Mouse (Mus musculus) mouse trophoblast stem cell (cell line): Measurements from ENCODE around the gene Prr5l.

Experiments
- in situ Hi-C, 2 experiments: fragments of 300-500 bp; cut with MseI, MboI; formaldehyde crosslinking; loops; 2 replicates in 1 of 2; 3 replicates in 1 of 2; pipeline ENCODE4 v1.15.1; 2025

The Prr5l gene

DNA sequence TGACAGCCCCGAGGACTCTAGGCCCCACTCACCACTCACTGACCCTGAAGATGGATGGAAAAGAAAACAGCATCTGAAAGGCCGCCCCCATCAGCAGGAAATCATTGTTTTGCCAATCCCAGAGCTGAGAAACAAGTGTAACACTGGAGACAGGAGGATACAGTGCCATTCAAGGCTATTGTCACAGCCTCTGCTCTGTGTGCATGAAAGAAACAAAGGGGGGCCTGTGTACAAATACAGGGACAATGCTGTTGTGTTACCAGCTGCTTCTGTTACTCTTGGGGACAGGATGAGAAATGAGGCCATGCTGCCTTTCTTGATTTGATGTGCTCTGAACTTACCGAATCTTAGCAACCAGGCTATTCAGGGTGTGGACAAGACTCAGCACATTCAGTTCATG lies at the start of gene Prr5l:
Gene Prr5l, minus strand, starts transcription at position 30 of the 400 bp plus-strand sequence.
- in situ Hi-C loops = no loop called here

DNA sequence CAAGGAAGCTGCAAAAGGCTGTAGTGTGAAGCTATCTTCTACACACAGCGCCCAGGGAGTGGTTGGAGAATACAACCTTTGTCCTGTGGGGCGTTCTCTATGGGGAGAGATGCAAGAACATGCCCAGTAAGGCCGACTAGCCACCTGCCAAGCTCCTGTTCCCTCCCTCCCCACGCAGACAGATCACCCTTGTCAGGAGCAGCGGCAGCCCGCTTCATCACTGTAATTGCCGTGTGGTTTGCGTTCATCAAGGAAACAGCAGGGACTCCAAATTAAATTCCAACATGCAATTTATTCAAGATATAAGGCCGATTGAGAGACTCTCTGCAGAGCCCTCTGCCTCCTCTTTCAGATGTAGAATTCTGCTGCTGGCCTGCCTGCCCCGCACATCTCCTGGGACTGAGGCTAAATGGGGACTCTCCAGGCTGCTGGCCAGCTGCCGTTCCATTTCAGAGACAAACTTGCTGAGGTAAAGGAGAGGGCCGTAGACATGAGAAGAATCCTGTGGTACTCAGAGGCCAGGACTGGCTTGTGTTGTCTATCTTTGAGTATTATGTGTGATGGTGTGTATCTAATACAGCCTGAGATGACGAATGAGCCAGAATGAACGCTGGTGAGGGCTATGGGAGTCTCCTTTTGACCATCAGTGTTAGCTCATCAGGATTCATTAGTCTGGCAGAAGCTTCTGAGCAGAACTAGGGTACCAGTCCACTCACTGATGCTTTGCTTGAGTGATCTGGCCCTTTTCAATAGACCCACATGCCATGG lies 49.5 kb upstream of the Prr5l start:
- in situ Hi-C loops = no loop called here

DNA sequence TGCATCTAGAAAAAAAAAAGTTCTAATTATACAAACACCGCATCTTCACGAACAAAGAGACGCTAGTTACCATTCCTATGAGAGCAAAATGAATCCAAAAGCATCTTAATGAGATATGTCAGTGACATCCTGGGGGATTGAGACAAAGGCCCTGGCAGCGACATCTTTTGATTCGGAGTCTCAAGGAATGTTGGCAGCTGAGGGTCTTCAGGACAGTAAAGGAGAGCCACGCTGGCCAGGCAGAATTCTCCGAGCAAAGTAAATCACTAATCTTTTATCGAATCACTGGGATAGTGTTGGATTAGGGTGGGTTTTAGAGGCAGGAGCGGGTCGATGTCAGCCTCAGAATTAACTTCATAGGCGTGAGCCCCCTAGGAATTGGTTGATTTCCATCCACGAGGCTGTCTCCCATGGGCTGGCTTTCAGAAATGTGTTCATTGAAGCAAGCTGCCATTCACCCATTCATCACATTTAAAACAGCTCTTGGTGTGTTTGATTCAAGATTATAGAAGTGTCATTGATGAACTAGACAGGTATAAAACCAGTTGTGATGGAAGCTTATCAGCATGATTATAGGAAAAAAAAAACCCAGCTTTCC lies 42.9 kb upstream of the Prr5l start:
- in situ Hi-C loops = no loop called here

DNA sequence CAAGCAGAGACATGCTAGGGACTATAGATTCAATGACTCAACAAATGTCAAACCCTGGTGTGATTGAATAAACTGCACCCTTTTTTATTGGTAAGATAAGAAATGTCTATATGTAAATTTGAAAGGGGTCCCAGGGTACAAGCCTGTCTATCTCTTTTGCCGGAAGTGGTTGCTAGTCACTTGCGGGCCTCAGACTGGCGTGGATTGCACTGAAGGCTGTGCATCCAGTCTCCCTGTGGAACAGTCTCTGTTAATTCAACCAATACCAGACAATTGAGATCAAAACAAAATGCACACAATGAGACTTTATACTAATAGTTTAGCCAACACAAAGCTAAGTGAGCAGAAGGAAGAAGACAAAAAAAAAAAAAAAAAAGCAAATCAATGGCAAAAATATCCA lies 42.4 kb upstream of the Prr5l start:
- in situ Hi-C loops = no loop called here

DNA sequence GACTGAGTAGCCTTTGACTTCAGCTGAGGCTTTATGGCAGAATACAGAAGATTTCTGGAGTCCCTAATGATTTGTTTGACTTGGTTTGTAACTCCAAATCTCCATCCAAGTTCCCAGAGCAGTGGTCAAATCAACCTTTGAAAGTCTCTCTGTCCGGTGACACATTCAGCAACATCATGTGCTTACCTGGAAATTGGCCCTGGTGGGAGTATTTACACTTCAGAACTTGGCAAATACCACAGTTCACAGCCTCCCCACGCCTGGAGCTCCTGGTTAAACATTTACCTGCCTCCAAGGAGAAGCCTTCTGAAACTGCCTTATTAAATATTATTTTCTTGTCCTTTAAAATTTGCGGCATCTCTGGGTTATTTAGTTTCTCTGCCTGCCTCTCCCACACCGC lies 40.4 kb upstream of the Prr5l start:
- in situ Hi-C loops = no loop called here

DNA sequence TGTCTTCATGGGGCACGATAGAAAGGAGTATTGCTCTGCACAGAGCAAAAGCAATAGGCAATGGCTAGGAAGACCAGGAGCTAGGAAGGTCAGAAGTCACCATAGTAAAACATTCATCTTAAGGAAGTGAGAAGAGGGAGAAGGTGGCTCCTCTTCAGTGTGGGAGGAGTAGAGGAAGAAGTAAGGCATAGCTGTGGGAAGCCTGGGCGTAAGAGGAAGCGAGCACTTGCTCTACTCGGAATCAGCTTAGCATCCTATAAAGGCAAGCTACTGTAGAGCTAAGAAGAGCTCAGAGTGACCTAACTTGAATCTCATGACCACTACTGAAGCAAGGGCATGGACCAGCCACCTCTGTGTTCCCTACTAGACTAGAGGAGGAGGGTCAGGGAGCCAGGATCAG lies 39.5 kb upstream of the Prr5l start:
- in situ Hi-C loops = no loop called here

DNA sequence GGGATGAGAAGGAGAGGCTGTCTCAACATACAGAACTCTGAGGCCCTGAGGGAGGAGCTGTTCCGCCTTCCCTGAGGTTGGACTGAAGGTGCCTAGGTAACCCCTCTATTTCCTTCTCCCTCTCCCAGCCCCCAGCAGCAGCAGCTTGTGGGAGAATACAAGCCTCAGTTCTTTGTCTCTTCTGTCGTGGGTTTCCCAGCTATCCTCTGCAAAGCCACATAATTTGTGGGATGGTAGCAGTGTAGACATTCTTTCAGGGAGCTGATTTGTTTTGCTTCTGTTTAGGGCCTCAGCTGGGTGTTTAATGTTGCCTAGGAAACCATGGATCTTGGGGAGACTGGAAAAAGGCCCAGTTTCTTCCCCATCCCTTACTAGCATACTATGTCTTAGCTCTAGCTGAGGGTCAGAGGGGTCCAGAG lies 37.3 kb upstream of the Prr5l start:
- in situ Hi-C loops = no loop called here

DNA sequence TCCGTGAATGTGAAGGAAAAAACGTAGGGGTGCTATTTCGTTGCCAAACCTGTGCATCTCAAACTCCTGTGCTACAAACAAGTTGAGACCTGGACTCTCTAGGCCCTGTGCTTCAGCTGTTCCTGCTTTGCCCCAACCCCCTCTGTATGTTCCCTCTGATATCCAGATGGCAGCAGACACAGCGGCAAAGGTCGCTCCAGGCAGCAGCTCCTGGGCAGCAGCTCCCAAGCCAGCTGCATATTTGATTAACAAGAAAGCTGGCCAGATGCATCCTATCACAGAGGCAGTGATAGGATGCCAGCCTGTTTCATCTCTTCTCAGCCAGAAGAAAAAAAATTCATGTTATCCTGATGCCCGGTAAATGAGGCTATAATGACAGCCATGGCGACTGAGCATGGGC lies 35.7 kb upstream of the Prr5l start:
- in situ Hi-C loops = no loop called here

DNA sequence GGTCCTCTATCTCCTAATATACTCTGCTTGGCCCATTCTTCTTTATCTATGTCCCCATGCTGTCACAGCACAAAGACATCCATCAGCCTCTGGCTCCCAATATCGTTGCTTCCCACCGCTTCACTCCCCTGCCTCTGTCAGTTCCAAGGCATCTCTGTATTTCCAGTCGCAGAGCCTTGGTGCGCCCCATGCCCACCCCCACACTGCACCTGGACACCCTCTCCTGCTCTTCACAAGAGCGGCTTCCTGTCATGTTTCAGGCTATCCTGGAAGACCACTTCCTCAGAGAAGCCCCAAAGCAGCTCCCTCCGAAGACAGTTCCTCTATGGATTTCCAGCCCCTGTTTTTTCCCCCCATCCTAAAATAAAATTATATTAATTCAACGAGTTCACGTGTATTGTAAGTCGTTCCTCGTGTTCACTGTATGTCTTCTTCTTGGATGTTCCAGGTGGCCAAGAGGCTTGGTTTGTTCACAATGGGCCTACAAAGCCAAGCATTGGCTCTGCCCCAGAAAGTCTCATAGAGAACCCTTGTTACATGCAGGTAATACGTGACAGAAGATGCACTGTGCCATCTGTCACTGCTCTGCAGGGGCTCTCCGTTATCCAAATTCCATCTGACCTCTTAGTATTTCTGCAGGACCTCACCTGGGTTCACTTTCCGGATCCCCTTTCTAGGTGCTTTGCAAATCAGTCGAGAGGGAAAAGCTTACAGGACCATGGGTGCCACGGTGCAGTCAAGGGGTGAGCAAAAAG lies 26.7 kb upstream of the Prr5l start:
- in situ Hi-C loops = no loop called here

DNA sequence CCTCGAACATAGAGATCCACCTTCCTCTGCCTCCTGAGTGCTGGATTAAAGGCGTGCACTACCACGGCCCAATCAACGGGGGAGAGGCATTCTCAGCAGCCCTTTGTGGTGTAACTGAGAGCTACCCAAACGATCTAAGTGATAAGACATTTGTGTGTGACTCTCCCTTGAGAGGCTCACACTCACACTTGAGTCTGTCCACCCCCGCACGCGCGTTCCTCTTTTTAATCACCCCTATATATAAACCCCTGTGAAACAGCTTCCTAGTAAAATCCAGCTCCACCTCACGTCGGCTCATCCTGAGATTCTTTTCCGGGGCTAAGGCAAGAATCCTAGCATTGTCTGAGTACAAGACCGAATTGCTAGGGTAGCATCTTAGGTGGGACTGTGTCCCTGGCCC lies 25.9 kb upstream of the Prr5l start:
- in situ Hi-C loops = no loop called here

DNA sequence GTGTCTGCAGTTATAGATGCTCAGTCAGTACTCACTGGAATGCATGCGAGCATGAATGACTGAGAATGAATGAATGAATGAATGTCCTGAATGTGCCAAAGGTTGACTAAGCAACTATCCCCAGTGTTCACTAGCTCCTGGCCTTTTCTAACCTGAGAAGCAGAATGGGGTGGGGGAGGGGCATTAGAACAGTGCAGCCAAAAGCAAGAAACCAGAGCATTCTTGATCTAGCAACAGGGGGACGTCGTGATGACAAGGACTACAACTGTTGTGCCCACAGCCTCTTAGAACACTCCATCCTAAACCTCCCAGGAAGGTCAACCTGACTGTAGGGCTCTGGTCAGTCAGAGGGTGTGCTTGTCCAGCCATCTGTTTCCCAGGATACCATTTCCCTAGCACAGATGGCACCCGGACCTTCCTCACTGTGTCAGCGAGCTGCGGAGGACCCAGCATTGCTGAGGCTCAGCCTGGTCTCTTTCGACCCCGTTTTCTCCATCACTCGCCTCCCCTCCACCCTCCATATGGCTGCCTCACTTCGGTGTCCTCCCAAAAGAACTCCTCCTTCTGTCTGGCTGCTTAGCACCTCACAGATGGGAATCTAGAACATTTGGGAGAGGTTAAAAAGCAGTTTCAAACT lies 24.7 kb upstream of the Prr5l start:
- in situ Hi-C loops = no loop called here

DNA sequence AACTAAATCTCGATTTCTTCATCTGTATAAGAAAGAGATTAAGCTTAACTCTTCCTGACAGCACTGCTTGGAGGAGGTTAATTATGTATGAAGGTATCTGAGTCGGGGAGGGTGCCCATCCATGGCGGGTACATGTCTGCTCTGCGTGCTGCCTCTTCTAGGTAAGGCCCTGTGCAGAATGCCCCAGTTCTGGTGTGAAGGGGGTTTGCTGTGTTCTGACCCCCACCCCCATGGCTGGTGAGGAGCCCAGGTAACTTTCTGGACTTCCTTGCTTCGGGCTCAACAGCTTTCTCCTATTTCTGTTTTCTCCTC lies 23.5 kb upstream of the Prr5l start:
- in situ Hi-C loops = no loop called here

DNA sequence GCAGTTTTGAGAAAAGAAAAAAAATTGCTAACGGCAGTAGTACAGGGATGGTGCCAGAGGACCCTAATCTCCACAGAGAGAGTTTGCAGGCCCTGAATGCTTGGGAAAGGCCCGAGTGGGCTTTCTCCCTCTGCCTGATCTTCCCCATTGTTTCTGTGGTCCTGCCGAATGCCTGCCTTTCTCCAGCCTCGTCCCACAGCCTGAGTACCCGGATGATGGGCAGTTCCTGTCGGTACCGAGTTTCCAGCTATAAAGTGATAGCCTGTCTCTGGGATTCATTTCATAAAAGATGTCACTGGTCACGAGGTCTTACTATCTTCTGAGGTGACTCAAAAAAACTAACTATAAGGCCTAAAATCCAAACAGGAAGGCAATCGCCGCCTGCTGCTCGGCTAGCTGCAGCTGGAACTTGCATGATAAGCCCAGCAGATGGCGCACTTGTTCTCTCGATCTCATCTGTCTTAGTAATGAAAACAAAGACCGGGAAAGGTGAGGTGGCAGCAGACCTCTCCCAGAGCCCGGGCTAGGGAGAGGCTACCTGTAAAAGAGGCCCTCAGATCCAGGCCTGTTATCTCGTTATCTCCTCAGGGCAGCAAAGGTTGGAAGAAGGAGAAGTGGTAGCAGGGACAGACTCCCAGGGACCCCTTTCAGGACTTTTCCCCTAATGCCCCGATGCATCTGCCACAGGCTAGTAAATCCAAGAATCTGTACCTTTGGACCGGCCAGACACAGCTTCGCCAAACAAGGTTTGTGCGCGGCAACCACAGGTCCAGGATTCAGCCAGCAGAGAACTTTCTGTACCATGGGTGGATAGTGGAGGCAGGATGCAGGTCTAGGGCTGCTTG lies 22.9 kb upstream of the Prr5l start:
- in situ Hi-C loops = no loop called here

DNA sequence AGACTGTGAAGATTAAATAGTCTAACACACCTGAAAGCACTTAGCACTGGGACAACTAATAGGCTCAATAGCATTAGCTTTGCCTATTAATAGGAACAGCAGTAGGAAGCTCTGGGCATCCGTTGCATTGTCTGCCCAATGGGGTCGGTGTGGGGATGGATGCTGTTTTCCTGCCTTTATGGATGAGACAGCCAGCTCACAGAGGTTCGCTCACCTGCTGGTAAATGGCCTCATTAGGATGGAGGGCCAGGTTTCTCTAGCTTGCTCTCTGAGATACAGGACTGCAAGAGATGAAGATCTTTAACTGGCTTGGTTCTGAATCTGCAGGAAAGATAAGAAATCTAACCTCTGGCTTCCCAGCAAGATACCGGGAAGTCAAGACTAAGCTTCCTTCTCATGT lies 19.4 kb upstream of the Prr5l start:
- in situ Hi-C loops = no loop called here

DNA sequence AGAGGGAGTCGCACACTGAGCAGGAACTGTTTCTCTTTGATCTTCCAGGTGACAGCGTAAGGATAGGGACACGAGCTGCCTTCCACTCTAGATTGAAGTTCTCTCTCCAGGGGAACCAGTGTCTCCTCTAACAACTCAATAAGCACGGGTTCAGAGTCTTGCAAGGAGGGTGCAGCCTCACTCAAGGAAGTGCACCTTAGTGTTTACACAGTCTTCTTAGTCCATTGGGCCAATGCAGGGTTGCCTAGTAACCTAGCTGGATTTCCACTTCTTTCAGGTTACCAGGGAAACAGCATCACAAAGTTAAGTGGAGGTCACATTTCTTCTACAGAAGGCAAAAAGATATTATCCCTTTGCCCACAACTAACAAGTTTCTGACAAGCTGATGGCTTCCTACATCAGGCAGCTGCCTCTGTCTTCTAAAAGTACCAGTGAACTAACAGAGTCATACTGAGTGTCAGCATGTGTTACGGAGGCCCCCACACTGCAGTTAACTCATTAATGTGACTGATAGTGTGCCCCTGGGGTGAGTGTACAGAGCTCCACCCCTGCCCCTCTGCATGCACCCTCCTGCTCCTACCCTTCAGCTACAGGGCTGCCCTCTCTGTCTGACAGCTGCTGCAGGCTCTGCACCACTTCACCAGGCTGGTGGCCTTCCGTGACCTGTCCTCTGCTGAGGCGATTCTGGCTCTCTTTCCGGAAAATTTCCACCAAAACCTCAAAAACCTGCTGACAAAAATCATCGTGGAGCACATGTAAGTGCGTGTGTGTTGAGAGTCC lies 13.8 kb upstream of the Prr5l start:
- in situ Hi-C loops = no loop called here

DNA sequence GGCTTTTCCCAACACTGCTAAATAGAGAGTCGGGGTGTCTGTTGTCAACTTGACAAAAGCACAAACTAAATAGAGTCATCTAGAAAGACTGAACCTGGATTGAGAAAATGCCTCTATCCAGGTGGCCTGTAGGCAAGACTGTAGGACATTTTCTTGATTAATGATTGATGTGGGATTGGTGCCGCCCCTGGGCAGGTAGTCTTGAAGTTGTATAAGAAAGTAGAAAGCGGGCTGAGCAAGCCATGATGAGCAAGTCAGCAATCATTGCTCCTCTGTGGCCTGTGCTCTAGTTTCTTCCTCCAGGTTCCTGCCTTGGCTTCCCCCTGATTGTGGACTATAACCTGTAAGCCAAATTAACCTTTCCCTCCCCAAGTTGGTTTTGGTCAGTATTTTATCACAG lies 11.3 kb upstream of the Prr5l start:
- in situ Hi-C loops = no loop called here

DNA sequence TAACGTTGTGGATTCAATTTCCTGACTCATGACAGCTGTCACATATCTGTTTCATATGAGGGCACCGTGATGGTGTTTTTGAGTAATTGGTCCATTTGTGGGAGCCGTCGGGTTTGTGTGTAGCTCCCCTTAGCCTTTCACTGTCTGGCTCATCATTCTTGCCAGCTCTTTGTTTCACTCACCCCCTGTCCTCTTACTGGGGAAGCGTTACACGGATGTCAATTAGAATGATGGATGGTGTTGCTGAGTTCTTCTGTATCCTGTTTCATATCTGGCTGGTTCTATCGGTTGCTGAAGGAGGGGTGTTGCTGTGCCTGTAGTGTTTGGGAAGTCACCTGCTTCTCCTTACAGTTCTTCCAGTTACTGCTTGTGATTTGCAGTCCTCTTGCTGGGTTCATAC lies 8.3 kb upstream of the Prr5l start:
- in situ Hi-C loops = no loop called here

DNA sequence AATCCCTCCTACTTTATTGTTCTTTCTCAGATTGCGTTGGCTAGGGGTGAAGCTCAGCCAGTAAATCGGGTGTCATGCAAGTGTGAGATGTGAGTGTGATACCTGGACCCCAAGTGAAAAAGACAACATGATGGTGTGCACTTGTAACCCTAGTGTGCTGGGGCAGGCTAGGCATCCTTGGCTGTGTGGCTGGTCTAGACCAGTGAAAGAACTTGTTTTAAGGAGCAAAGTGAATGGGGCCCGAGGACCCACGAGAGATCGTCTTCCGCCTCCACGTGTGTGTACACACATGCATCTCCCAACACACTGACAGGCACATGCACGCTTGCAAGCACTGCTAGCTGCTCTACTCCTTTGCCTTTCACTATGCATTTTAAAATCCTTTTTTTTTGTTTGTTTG lies 6.1 kb upstream of the Prr5l start:
- in situ Hi-C loops = no loop called here

DNA sequence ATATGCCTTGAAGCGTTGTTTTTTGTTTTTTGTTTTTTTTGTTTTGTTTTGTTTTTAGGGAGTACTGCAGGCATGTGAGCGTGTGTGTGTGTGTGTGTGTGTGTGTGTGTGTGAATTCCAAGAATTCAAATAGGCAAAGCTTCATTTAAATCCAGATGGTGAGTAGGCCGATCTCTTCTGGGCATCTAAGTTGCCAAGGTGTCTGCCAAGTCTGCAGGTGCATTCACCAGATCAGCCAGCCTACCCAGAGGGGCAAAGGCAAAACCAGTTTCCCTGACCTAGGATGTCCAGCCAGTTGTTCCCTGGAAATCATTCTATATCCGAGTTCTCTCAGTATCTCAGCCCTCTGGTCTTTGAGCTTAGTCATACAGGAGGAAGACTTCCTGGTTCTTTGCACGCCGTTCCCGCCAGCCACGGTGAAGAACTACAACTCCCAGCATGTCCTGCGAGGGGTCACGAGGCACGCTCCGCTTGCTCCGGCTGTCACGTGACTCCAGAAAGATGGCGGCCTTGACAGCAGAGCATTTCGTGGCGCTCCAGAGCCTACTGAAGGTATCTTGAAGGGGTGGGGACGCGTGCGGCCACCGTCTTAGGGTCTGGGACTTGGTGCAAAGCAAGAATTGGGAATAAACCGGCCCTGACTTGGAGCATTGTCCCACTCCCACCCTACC lies 3.1 kb upstream of the Prr5l start, which contains the start of gene Commd9:
Gene Commd9, plus strand, starts transcription at position 480 of the 671 bp plus-strand sequence.
- in situ Hi-C loops = no loop called here

DNA sequence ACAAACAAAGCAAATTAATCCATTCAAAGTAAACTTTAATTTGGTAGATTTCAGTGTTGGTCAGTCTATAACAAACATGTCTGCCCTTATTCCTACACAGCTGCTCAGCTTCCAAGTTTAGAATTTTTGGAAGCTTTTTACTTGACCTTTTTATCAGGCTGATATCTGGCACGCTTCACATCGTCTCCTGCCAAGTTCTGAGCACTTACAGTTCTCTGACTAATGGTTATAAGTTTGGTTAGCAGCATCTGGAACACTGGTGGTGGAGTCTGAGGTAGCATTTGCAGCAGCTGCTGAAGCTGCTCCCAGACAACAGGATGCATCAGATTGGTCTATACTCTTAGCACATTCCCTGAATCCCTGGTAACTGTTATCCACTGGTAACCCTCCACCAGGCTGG lies 1.5 kb upstream of the Prr5l start:
- in situ Hi-C loops = no loop called here
